Mouse (Mus musculus) ovary, adult 2 months (tissue): ENCODE results near the gene H2-M1. TPM values are rescaled to one million over a fixed set of nuclear protein-coding genes. Genes with fewer than 3 reads are reported as not detected.

Experiments
- polyA plus RNA-seq: library from polyadenylated mRNA; depleted of rRNA; stranded (reverse); fragments of >200 nt; gene quantifications from 2 replicates; pipeline ENCODE4 v1.2.3, GENCODE M21; 2012; rRNA removed

H2-M1 gene
- not detected in 2 replicates for polyA plus RNA-seq

DNA sequence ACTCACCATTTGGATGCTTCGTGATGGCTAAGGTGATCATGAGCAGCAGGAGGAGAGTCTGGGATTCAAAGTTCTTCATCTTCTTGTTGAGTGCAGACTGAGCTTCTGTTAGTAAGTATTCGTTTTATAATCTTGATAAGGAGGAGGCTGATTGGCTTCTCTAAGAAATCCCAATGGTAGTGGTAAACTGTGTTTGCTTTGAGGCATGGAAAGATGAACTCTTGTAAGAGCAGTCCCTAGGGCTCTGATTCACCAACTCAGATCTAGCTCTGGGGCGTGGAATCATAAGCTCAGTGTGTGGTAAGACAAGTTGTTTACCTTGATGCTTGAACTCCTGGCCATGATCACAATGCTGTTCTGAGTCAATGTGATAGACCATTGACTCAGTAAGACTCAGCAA, at the start of gene H2-M1:
TSS of gene H2-M1 (minus strand) at position 101 of the 400 bp plus-strand sequence.

DNA sequence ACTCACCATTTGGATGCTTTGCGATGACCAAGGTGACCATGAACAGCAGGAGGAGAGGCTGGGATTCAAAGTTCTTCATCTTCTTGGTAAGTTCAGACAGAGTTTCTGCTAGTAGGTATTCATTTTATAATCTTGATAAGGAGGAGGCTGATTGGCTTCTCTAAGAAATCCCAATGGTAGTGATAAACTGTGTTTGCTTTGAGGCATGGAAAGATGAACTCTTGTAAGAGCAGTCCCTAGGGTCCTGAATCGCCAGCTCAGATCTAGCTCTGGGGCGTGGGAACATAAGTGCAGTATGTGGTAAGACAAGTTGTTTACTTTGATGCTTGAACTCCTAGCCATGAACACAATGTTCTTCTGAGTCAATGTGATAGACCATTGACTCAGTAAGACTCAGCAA, 29.5 kb downstream of the H2-M1 start, which contains the start of gene H2-M9:
TSS of gene H2-M9 (minus strand) at position 101 of the 400 bp plus-strand sequence.

Other genes with a start within 250 kb of the H2-M1 start
- gene H2-M10.4, start 209.9 kb downstream of the H2-M1 start, polyA plus RNA-seq, result not detected in 2 replicates
- not detected in 2 replicates for gene H2-M11, start 125.1 kb downstream of the H2-M1 start, polyA plus RNA-seq
- gene H2-M9, start 29.6 kb downstream of the H2-M1 start, polyA plus RNA-seq, result not detected in 2 replicates
- gene H2-M10.5, start 100.7 kb upstream of the H2-M1 start, polyA plus RNA-seq, result not detected in 2 replicates
- gene H2-M10.6, start 140.0 kb upstream of the H2-M1 start, polyA plus RNA-seq, result not detected in 2 replicates
- gene Trim26, start 164.9 kb upstream of the H2-M1 start, polyA plus RNA-seq, result 54.2 and 58.7 TPM in 2 replicates
- gene Trim15, start 195.0 kb upstream of the H2-M1 start, polyA plus RNA-seq, result 0.43 and 1.4 TPM in 2 replicates
- 0.10 TPM in 1 of 2 replicates, not detected in the other for gene Trim10, start 197.4 kb upstream of the H2-M1 start, polyA plus RNA-seq
- gene Trim40, start 217.9 kb upstream of the H2-M1 start, polyA plus RNA-seq, result 0.14 and 0.17 TPM in 2 replicates
- not detected in 2 replicates for gene Trim31, start 225.9 kb upstream of the H2-M1 start, polyA plus RNA-seq